Mouse (Mus musculus) hindbrain, embryonic 16.5 days (tissue): ENCODE measurements around the gene Anxa9. TPM values are rescaled to one million over a fixed set of nuclear protein-coding genes. Genes with fewer than 3 reads are reported as not detected.

Experiments
- ATAC-seq: fragments of 200-750 bp; cut with Nextera tagmentation; 2 replicates; pipeline ENCODE4 v1.8.0; 2017; ENCODE audit warnings: moderate TSS enrichment, moderate library complexity
- H3K27ac ChIP-seq: fragments of 300-500 bp; sonication (generic); 2 replicates; pipeline ENCODE4 v1.5.1; 2014; ENCODE audit warnings: low read depth, mild to moderate bottlenecking, control low read depth, low read length, moderate library complexity
- H3K27me3 ChIP-seq: fragments of 300-500 bp; sonication (generic); replicated peaks from 2 replicates; pipeline ENCODE4 v1.6.1; 2014; ENCODE audit warnings: low read length; ENCODE audit not compliant: control insufficient read depth, insufficient read depth
- H3K36me3 ChIP-seq: fragments of 300-500 bp; sonication (generic); 2 replicates; pipeline ENCODE4 v1.6.1; 2014; ENCODE audit warnings: mild to moderate bottlenecking, low read length, moderate library complexity, mixed read lengths; ENCODE audit not compliant: control insufficient read depth, insufficient read depth
- H3K4me1 ChIP-seq: fragments of 300-500 bp; sonication (generic); 2 replicates; pipeline ENCODE4 v1.6.1; 2014; ENCODE audit warnings: low read depth, low read length; ENCODE audit not compliant: control insufficient read depth, insufficient read depth
- H3K4me2 ChIP-seq: fragments of 300-500 bp; sonication (generic); 2 replicates; pipeline ENCODE4 v1.6.1; 2014; ENCODE audit warnings: mild to moderate bottlenecking, low read length, control low read depth, moderate library complexity
- H3K4me3 ChIP-seq: fragments of 300-500 bp; sonication (generic); 2 replicates; pipeline ENCODE4 v1.5.1; 2014; ENCODE audit warnings: mild to moderate bottlenecking, low read length, control low read depth, moderate library complexity
- H3K9ac ChIP-seq: fragments of 300-500 bp; sonication (generic); 2 replicates; pipeline ENCODE4 v1.6.1; 2014; ENCODE audit warnings: low read depth, mild to moderate bottlenecking, control low read depth, low read length, moderate library complexity
- H3K9me3 ChIP-seq: fragments of 300-500 bp; sonication (generic); 2 replicates; pipeline ENCODE4 v1.6.1; 2014; ENCODE audit warnings: mild to moderate bottlenecking, low read length, moderate library complexity; ENCODE audit not compliant: control insufficient read depth
- WGBS: fragments of 180-500 bp; shearing (Covaris S2); extraction: QIAGEN DNeasy Blood & Tissue Kit; methylation state at CpG from one replicate; pipeline ENCODE4 v1.1.7; 2014; 5-methylcytosine and 5-hydroxymethylcytosine counted together
- polyA plus RNA-seq: library from polyadenylated mRNA; unstranded; fragments of >200 nt; fragmentation: Nextera tagmentation; extraction: Ambion mirVana; gene quantifications from 2 replicates; pipeline ENCODE4 v1.2.1, GENCODE M21; 2015

Gene Anxa9
- polyA plus RNA-seq, 1 experiment from 2014 or later, result 0.35 TPM

DNA sequence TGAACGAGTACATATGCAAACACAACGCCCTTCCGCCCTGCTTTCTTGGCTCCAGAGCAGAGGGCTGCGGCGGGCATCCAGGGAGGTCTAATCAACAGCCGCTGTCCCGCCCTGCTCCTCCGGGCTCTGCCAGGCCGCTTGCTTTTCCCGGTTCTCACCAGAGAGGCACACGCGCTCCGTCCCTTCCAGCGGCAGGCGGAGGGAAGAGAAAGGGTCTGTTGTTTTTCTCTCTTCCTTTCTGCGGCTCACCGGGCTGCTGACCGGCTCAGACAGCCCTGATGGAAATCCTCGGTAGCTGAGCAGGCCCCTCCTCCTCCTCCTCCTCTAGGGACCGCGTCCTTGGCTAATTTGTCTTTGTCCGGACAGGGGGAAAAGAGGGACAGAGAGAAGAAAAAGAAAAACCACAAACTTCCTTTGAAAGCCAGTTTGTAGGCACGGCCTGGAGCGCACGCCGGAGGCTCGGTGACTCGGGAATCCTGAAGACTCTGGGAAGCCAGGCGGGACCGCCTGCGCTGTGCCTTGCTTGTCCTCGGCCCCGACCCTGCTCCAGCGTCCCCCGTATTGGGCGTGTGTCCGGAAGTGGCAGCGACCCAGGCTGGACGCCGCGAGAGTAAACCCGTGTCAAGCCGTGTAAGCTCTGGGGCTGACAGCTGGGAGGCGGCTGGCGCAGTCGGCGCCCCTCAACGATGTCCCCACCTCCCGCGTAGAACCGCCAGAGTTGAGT, 23.9 kb downstream of the Anxa9 start:
- under 1% methylated on average over 49 of the region's 51 CpGs for WGBS

DNA sequence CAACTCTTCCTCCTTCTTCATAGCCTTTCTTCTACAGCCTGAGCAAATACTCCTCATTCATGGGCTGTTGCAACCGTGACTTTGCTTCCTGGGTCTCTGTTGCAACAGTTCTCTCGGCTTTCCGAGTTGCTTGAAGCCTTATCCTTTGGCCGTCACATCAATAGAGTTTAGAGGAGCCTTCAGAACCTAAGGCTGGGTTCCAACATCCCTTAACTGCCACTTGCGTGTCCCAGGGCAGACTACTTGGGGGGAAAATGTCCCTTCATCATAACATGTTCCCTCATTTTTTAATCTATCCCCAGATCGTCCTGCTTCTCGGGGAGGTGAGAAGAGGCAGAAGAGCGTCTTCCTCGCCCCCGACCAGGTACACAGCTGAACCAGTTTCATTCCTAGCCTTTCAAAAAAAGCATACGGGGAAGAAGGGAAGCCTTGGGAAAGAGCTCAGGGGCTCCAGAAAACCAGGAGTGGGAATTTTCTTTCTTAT, 24.6 kb downstream of the Anxa9 start:
- under 1% methylated on average over 11 of the region's 11 CpGs for WGBS
- peak overlapping the region; percentile 54 for H3K4me3 ChIP-seq
- H3K27me3 ChIP-seq, result no peaks in the 10 kb centered on the region
- no peaks in the 10 kb centered on the region for H3K36me3 ChIP-seq
- H3K9ac ChIP-seq, result peak overlapping the region; percentile 85
- no peaks in the 10 kb centered on the region for H3K9me3 ChIP-seq
- H3K4me1 ChIP-seq, result peaks cover 18% of the 10 kb centered on the region
- peak overlapping the region; percentile 91 for H3K4me2 ChIP-seq
- 0 out of 2 replicates have a peak, but pooled peaks have one; percentile 0 for ATAC-seq
- peak overlapping the region; percentile 95 for H3K27ac ChIP-seq

More for the DNA sequence above, 23.9 kb downstream of the Anxa9 start:
- Histone ChIP-seq H3K9ac (peak overlapping the region; percentile 85), H3K9me3 (no peaks in the 10 kb centered on the region), H3K36me3 (no peaks in the 10 kb centered on the region), H3K4me2 (peak overlapping the region; percentile 91), H3K4me1 (peaks cover 18% of the 10 kb centered on the region), H3K4me3 (peak overlapping the region; percentile 54), H3K27ac (peak overlapping the region; percentile 95), H3K27me3 (no peaks in the 10 kb centered on the region)
- peak; percentile 63 for ATAC-seq

DNA sequence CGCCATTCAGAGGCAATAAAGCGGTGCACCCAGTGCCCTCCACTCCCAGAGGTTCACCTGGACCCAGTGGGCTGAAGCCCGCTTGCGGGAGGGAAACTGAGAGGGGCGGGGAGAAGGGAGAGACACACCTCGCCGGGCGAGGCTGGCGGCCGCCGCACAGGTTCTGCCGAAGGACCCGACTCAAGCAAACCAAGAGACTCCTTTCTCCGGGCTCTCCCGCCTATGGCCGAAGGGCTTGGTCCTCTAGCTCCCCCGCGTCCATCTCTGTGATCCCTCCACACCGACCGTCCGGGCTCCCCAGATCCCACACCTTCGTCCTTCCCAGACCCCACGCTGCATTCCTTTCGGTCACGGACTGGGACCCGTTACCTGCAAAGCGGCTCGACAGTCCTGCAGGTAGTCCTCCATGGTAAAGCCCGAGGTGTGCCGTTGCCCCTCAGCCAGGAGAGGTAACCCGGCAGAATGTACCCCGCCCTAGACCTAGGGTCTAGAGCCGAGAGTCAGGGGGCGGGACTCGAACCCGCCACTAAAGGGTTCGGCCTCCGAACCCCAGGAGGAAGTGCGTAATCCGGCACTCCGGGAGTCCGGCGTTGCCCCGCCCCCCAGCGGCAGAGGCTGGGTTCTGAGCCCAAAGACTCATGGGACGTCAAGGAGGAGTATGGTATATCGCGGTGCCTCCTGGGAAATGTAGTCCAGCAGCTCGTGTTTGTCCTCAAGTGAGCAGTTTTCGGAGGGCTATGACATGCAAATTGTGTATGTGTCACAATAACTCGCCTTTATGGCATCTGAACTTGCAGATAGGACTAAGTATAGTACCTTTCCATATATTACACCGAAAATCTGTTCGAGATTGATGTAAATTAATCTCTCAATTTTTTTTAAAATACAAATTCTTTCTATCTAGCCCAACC, 25.5 kb downstream of the Anxa9 start, which contains the start of the genes Mindy1 and Prune1:
TSS of gene Mindy1 (plus strand) at position 130 of the 911 bp plus-strand sequence.
TSS of gene Prune1 (minus strand) at position 861 of the 911 bp plus-strand sequence.
- H3K36me3 ChIP-seq, result 0 out of 2 replicates have a peak, but pooled peaks cover 2% of the 10 kb centered on the region
- peak; percentile 92 for ATAC-seq
- peak within 1 kb of the TSS; percentile 54 for H3K4me3 ChIP-seq
- H3K4me2 ChIP-seq, result peak within 1 kb of the TSS; percentile 91
- WGBS, result under 1% methylated on average over 53 of the region's 53 CpGs
- H3K27me3 ChIP-seq, result no peaks in the 10 kb centered on the region
- peak within 1 kb of the TSS; percentile 91 for H3K9ac ChIP-seq
- H3K4me1 ChIP-seq, result peaks cover 18% of the 10 kb centered on the region
- no peaks in the 10 kb centered on the region for H3K9me3 ChIP-seq
- H3K27ac ChIP-seq, result peak within 1 kb of the TSS; percentile 95

DNA sequence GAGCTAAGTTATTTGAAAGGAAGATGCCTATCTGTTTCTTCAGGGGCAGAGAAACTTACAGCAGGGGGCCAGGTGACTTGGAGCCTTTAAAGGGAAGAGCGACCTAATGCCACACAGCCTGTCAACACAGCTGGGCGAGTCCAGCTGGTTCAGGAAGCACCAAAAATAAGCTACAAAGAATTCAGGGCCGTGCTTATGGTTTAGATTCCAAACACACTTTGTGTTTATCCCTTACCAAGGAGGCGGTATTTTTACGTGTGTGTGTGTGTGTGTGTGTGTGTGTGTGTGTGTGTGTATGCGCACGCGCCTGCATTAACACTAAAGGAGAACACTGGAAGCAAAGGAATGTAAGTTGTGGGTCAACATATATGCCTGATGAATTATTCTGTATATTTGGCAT, 26.2 kb downstream of the Anxa9 start:
- H3K27me3 ChIP-seq, result no peaks in the 10 kb centered on the region
- H3K9ac ChIP-seq, result peak overlapping the region; percentile 91
- H3K27ac ChIP-seq, result peak overlapping the region; percentile 85
- ATAC-seq, result no peak
- 0 out of 2 replicates have a peak, but pooled peaks cover 2% of the 10 kb centered on the region for H3K36me3 ChIP-seq
- H3K4me2 ChIP-seq, result peak overlapping the region; percentile 91
- peaks cover 18% of the 10 kb centered on the region for H3K4me1 ChIP-seq
- H3K9me3 ChIP-seq, result no peaks in the 10 kb centered on the region
- 24% methylated on average over 8 of the region's 8 CpGs for WGBS
- peak overlapping the region; percentile 54 for H3K4me3 ChIP-seq

DNA sequence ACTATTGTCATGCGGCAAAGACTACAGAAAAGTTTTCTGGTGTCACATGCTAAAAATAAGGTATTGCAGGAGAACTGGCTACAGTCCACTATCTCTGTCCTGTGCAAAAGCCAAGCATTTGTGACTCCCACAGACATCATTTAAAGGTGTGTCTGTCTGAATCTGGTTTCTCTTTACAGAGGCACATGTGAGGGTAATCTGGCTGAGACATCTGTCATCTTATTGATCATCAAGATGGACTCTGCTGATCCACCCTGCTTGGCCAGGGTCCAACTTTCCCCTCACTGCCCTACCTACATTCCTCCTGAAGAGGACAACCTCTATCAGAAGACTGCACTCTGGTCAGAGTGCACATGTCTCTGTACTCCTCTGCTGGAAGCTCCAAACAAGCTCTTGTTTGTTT, 29.8 kb downstream of the Anxa9 start:
- H3K4me3 ChIP-seq, result no peak overlapping the region
- H3K36me3 ChIP-seq, result 0 out of 2 replicates have a peak, but pooled peaks cover 2% of the 10 kb centered on the region
- H3K9ac ChIP-seq, result no peak overlapping the region
- peaks cover 5% of the 10 kb centered on the region for H3K4me1 ChIP-seq
- H3K27me3 ChIP-seq, result no peaks in the 10 kb centered on the region
- no peaks in the 10 kb centered on the region for H3K9me3 ChIP-seq
- no peak overlapping the region for H3K4me2 ChIP-seq
- WGBS, result 83% methylated on average over 1 of the region's 1 CpGs
- ATAC-seq, result no peak
- H3K27ac ChIP-seq, result no peak overlapping the region

DNA sequence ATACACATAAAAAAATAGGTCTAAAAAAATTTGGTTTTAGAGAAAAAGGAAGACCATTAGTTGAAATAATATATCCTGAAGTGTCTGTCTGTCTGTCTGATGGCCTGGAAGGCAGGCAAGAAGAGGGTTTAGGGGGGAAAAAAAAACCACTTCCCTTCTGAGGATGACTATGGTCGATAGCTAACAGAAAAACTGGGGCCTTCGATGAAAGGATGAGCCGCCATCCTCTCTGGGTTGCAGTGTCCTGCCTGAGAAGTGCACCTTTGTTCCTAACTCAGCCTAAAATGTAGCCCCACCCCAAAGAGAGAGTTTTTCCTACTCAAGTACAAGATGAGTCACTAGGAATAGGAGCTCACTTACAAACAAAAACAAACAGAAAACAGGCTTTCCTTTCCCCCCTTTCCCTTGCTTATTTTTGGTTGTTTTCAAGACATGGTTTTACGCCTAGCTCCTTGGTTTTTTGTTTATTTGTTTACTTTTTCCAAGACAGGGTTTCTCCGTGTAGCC, 30.5 kb downstream of the Anxa9 start:
- 76% methylated on average over 5 of the region's 5 CpGs for WGBS
- ATAC-seq, result no peak
- H3K9me3 ChIP-seq, result no peaks in the 10 kb centered on the region
- peaks cover 5% of the 10 kb centered on the region for H3K4me1 ChIP-seq
- H3K4me2 ChIP-seq, result no peak overlapping the region
- no peak overlapping the region for H3K27ac ChIP-seq
- H3K4me3 ChIP-seq, result no peak overlapping the region
- H3K36me3 ChIP-seq, result 0 out of 2 replicates have a peak, but pooled peaks cover 2% of the 10 kb centered on the region
- no peaks in the 10 kb centered on the region for H3K27me3 ChIP-seq
- H3K9ac ChIP-seq, result no peak overlapping the region

DNA sequence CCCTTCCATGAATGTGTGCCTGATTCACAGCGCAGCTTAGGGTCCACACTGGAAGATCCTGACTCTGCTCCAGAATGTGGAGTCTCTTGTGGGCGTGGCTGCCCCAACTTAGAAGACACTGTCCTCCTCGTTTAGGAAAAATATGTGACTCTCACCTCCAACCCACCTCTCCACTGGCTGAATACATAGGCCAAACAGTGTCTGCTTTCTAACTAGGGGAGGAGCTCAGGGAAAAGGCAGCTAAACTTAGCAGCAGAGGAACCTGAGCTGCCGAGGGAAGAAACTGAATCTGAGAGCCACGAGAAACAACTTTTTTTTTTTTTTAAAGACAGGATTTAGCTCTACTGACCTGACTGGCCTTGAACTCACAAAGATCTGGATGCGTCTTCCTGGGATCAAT, 31.8 kb downstream of the Anxa9 start:
- Histone ChIP-seq H3K27ac (no peak overlapping the region), H3K36me3 (0 out of 2 replicates have a peak, but pooled peaks cover 2% of the 10 kb centered on the region), H3K4me3 (no peak overlapping the region), H3K27me3 (no peaks in the 10 kb centered on the region), H3K9ac (no peak overlapping the region), H3K4me2 (no peak overlapping the region), H3K9me3 (no peaks in the 10 kb centered on the region), H3K4me1 (peaks cover 2% of the 10 kb centered on the region; the same call in 1 of the 2 replicates)
- WGBS, result 88% methylated on average over 6 of the region's 6 CpGs
- ATAC-seq, result no peak

DNA sequence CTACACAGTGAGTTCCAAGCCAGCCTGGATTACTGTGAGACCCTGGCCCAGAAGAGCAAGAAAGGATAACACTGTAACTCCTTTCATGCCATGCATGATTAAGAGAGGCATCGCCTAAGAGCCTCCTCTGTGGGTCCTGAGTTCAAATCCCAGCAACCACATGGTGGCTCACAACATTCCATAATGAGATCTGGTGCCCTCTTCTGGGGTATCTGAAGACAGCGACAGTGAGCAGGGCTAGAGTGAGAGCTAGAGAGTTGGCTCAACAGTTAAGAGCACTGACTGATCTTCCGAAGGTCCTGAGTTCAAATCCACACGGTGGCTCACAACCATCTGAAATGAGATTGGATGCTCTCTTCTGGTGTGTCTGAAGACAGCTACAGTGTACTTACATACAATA, 32.5 kb downstream of the Anxa9 start:
- Histone ChIP-seq H3K9me3 (no peaks in the 10 kb centered on the region), H3K4me1 (peaks cover under 1% of the 10 kb centered on the region; the same call in 1 of the 2 replicates), H3K36me3 (0 out of 2 replicates have a peak, but pooled peaks cover 2% of the 10 kb centered on the region), H3K27ac (no peak overlapping the region), H3K4me3 (no peak overlapping the region), H3K4me2 (no peak overlapping the region), H3K9ac (no peak overlapping the region), H3K27me3 (no peaks in the 10 kb centered on the region)
- ATAC-seq, result no peak
- 95% methylated on average over 4 of the region's 4 CpGs for WGBS
